Mouse (Mus musculus) testis, adult 2 months (tissue): ENCODE results near the gene Nme7.

ENCODE experiments used
- CTCF ChIP-seq: fragments of 200-500 bp; IDR thresholded peaks from 2 replicates; pipeline ENCODE4 v1.5.1; 2012; ENCODE audit warnings: low read depth, mild to moderate bottlenecking, inconsistent platforms, low read length, moderate library complexity; ENCODE audit not compliant: control insufficient read depth, insufficient read depth, insufficient replicate concordance
- POLR2A ChIP-seq: fragments of 200-500 bp; IDR thresholded peaks from 2 replicates; pipeline ENCODE4 v1.6.1; 2012; ENCODE audit warnings: low read depth, mild to moderate bottlenecking, inconsistent platforms, low read length, moderate library complexity; ENCODE audit not compliant: control insufficient read depth

DNA sequence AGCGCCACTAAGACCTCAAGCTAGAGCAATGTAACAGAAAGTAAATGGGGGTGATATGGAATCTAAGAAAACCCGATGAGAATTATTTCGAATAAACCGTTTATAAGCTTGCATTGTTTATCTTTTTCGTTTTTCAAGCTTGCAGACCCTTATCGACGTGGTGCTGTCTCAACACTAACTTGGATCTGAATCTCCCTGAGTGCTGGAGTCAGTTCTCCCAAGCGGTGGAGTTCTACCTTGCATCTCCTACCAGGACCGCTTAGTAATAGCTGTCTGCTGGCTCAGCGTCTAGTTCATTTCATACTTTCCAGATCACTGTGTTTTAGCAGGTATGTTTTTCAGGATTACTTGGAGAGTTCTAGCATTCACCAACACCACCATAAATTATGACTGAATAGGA is 4.0 kb downstream of the Nme7 start:
- TF ChIP-seq CTCF (no peak), POLR2A (no peak)
